Mouse (Mus musculus): ENCODE data around the gene Rnf144a.

Gene Rnf144a

DNA sequence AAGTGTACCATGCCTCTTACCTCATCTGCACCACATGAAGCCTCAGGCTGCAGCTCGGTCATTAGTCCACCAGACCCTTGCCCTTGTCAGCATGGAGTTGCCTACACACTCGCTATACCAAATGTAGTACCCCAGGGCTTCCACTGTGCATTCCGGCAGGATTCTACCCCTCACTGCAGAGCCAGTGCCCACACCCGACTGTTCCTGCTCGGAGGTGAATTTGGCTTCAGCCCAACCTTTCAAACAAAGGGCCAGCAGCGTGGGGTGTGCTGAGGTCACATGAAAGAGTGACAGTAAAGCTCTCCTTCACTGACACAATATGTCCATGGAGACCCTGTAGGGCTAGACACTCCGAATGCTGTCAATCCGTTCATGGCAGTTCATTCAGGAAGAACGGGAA is 6.3 kb downstream of the Rnf144a start:
- peak; percentile 45 for DNase-seq

DNA sequence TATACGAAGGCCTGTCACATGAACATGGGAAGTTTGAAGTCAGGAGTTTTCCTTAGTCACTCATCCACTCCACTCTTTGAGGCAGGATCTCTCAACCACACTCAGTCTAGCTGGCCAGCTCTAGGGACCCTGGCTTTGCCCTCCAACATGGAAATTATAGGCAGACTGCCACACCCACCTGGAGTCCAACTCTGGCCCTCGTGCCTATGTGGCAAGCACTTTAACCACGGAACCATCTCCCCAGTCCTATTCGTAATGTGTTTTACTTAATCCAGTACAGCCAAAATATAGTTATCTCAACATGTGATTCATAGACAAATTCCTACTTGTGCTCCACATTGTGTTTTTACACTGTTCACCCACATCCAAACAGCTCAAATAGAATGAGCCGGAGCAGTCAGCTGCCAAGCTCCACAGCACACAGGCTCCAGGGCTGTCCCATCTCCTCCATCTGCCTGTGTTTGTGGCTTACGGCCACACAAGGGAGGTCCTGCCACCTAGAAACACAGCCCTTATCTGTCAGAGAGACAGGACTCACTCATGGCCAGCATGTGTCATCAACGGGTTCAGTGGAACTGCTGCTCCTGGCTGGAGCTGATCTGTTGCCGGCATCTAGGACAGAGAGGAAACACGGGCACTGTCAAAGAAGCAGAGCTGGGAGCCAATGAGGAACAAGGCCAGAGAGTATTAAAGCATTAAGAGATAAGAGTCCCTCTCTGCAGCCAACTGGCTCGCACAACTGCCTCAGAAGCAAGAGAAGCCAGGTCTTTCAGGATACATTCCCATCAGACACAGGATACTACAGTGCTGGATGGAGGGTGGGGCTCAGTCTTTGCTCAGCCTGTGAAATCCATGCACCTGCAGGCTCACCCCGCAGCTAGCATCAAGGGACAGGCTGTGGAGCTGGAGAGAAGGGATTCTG is 10.0 kb downstream of the Rnf144a start:
- DNase-seq = peak; percentile 60

DNA sequence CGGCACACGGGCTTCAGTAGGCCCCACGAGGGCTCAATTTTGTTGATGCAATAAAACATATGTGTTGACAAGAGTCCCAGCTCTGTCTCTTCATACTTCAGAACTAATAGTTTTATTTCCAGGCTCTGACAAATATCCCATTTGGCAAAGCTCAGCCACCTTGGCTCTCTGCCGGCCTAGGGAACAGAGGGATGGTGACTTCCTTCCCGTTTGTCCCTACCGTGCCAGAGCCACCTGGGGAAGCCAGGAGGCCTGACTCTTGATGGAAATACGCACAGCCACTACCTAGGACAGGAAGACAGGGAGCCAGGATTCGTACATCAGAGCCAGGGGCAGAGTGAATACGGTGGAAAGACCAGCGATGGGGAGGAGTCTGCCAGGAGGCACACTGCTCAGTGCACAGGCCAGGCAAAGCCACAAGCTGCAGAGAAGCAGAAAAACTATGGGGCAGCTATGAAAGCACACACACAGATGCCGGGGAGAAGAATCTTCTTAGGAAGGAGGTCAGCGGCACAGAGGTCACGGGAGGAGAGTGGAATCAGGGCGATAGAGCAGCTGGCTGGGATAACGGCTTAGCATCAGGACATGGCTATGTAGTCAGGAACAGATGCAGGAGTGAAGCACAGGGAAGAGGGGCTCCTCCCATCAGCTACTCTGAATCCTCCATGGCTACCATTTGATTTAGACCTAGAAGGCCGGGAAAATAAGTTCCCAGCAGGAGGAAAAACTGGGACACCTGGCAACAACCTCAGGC is 11.5 kb downstream of the Rnf144a start:
- peak; percentile 73 for DNase-seq

DNA sequence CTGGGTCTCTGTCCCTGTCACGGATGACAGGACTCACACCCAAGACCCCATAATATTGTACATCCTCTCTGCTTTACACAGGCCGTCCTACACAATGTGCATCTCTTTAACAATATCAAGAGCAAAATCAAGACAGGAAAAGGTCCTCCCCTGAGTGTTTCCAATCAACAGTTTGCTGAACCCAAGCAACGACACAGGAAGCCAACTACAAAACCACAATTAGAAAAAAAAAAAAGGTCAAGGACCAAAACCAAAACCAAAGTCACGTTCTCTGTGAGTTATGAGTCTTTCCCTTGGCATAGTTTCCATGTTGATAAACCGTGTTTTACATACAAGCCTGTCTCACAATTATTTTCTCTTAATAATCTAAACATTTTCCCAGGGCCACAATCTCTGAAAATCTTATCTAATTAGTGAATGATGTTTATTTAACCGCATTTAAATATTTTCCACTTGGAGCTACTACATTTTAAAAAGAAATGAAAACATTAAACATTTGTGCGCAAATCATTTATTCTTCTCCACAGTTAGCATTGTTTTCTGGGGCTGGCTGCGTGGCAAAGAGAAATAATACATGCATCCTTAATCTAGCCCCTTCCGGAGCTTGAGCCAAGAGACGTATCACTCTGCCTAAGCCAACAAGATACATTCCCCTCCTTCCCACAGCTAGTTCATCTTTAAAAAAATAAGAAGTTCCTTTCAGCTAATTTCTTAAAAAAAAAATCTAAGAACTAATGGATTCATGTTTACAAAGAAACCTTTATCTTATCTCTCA is 13.2 kb downstream of the Rnf144a start:
- peak; percentile 49 for DNase-seq

DNA sequence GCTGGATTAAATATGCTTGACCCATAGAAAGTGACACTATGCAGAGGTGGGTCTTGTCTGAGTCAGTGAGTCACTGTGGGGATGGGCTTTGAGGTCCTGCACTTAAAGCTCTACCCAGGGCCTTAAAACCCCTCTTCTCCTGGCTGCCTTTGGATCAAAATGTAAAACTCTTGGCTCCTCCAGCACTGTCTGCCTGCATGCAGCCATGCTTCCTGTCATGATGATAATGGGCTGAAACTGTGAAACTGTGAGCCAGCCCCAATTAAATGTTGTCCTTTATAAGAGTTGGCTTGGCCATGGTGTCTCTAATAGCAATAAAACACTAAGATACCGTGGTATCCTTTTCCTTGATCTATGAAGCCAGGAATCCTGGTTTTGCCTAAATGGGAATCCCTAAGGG is 13.8 kb downstream of the Rnf144a start:
- no peak for DNase-seq

DNA sequence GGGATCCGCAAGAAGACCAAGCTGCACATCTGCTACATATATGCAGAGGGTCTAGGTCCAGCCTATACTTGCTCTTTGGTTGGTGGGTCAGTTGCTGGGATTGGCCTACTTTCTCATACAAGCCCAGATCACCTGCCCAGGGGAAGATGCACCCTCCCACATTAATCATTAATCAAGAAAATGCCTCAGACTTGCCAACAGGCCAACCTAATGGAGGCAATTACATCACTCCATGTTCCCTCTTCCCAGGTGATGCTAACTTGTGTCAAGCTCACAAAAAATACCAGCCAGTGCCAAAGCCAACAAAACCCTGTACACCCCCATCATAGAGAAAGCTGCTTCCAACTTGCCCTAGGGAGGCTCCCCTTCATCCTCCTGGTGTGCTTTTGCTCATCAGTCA is 14.3 kb downstream of the Rnf144a start:
- DNase-seq = no peak

DNA sequence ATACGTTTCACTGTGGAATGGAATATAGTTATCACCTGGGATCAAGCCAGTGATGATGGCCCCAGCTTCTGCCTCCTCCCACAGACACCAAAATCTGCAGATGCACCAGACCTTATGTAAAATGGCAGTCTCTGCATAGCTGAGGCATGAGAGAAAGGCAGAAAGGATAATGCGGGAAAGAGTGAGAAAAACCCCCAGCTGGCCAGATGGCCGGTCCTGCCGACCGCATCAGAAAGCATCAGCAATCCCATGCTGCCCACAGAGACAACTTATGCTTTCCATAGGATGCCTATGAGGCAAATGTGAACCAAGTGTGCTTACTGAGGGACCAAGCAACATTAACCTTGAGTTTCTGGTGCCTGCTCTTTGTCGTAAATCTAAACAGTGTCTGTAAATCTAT is 15.7 kb downstream of the Rnf144a start:
- DNase-seq = no peak

DNA sequence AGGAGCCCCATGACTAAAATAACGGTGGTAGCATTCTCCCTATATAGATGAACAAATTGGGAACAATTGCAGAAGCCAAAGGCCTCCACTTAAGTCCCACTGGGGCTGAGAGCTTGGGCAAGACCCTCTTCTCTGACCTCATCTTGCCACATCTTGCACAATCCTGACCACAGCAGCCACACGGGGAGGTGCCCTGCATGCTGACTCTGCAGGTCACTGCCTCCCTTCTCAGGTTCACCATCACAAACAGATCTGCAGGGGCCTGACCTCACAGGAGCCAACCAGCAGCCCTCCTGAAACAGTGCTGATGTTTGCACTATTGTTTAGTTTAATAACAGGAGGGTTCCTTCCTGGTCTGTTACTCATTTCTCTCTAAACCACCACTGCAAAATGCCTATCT is 16.5 kb downstream of the Rnf144a start:
- peak; percentile 45 for DNase-seq

DNA sequence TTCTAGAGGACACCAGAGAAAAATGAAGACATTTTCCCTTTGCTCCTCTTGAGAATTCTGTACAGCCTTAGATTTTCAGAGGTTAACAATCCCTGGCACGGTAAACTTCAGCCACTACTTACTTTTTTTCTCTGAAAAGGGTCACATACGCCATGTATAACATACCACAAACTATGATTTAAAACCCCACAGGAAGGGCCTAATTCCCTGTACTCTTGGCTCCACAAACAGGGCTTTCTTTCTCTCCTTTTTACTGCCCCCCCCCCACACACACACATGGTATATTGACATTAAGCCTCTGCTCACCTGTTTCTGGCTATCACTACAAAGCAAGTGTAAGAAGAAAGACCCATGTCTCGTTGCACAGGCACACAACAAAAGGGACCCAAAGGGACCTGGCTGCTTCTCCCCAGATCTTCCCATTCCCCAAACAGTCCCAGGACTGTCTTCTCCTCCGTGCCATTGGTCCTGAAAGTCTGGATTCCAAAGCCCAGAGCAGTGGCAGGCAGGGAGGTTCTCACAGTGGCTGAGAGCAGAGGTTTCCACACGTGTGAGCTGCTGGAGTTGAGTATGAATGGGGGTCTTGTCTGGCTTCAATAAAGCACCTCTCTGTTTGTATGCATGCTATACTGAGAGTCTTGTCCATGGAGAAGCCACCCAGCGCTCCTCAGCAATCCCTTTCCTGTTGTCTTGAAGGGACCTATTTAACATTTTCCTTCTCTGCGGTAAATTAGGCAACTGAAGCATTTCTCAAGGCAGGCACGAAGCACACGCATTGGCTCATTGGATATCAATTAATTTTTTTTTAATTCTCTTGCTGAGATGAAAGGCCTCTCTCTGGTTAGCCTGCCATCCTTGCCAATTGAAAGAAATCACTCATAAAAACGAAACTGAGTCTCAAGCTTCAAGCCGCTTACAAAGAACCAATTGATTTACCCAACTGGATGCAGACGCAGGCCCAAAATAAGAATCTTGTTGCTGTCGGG is 20.3 kb downstream of the Rnf144a start:
- no peak for DNase-seq

DNA sequence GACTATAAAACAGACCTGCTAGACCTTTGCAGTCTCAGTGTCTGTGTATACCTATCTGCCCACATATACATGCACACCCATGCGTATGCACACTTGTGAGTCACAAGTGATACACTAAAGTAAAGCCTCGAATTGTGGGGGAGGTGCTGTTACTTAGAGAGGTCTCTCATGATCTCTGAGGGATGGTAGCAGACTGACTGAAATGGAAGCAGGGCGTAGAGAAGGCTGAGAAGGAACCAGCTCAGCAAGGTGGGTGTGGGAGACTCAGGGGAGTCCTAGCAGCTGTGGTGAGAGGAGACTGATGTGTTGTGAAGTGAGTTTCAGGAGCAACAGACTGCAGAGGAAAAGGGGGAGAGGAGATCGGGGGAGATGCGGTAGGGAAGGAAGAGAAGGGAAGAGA is 21.8 kb downstream of the Rnf144a start:
- DNase-seq = no peak

DNA sequence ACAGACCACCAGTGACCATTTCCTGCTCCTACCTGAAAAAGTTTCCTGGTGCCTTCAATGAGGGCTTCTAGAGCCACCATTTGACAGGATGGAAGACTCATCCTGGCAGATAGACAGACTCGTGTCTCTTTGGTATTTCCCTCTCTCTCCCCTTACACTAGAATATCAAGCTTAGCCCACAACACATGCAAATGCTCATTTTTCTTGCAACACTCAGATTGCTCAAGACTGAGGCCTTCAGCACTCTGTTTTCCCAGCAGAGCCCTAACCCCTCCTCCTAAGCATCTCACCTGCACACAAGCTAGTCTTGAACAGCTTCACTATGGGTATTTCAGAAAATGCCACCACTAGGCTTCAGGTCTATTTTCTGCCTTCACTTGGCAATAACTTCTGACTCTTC is 23.9 kb downstream of the Rnf144a start:
- no peak for DNase-seq

DNA sequence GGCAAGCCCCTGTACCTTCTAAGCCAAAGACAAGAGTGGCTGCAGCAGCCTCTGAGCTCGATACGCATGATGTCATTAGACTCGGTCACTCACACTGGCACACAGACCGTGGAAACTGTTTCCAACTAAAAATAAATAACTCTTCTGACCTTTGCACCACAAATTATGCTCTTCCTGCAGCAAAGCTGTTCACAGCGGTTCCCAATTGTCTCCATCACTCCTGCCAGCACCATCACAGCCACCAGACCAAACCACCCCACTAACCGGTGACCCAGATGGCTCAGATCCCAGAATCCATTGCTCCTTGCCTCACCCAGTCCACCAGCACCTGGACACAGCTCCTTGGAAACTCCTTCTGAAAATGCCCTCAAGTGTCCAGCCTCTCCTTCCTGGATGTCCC is 27.5 kb downstream of the Rnf144a start:
- peak; percentile 37 for DNase-seq

DNA sequence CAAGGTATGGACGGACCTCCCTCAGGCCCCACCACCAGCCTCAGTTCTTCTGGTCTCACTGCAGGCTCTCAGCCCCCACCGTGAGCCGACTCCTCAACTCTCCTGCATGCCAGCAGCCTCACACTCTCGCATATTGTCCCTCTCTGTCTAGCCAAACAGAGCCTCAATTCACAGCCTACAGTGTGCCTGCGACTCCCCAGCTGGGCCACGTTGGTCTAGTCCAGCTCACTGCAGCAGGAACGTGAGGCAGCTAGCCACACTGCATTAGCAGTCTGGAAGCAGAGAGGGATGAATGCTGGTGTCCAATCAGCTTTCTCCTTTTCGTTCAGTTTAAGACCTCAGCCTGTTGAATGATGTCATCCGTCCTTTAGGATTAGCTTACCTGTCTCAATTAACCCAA is 28.1 kb downstream of the Rnf144a start:
- no peak for DNase-seq

DNA sequence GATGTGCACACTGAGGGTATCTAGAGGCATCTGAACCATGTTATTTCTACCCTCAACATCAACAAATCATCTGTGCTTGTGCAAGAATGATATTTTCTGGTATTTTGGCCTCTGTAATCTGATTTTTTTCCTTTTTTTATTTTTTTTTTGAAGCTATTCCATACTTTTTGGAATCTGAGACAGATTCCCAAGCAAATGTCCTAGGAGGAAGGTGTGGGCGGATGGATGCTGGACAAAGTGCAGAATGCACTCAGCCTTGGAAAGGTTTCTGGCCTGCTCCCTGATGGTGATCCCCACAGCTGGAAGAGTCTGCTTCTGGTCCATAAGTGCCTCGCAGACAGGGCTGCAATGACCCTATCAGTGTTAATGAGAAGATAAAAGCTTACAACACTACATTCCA is 28.9 kb downstream of the Rnf144a start:
- DNase-seq = no peak

DNA sequence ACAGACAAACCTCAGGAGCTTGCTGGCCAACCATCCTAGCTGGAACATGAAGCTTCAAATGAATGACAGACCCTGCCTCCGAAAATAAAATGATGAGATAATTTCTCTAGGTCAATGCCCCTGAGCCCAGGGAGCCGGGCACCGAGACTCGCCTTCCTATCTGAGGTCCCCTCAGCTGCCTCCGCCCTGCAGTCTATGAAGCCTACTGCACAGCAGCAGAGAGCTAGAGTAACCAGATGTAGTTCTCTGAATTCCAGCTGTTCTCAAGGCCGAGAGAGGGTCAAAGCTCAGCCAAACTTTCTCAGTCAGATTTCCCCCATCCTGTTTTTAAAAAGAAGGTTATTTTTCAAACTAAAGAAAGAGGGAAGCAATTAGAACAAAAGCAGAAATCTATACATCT is 29.3 kb downstream of the Rnf144a start:
- no peak for DNase-seq

DNA sequence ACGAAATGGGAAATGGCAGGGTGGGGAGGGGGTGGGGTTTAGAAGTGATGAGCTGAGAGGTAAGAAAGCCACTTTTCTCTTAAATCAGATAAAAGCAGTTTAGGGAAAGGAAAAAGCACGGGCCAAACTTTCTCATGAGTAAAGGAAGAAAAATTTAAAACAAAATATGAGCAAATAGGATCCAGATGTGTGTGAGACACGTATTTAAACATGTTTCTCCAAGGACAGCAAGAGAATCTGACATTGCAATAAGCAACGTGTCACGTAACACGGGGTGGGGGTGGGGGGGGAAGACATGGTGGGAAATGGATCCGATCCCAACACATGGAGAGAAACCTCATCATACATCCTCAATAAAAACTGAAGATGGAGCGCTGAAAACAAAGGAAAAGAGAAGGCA is 33.3 kb downstream of the Rnf144a start:
- no peak for DNase-seq

DNA sequence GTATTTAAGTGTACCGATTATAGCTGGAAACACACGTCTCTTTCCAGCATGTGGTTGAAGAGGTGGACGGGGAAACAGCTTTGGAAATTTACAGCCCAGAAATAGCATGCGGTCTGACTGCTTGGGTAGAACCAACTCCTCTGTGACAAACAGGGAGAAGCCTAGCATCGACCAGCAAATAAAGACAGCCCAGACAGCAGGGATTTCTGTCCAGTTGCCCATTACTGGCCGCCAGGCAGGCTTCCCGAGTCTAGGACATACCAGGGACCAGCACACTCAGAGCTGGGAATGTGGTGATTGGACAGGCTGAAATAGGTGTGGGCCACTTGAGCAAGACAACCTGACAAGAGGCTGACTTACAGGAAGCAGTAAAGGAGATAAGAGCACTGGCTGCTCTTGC is 35.3 kb downstream of the Rnf144a start:
- DNase-seq = no peak

DNA sequence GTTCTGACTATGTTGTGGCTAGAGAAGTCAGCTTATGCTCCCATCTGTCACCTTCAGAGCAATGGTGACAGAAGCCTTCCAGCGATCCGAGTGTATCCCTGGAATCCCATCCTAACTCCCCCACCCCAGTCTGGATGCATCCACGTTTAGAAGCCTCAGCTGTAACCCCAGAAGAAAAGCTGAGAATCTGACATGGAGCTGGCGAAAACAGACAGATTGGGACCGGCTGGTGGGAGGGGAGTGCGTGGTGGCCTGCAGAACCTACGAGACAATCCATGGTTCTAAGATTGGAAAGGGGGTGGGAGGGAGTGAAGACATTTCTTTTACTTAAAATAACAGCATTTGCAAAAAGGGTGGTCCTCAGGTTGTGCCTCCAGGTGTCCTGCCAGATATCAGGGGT is 37.4 kb downstream of the Rnf144a start:
- DNase-seq = no peak

DNA sequence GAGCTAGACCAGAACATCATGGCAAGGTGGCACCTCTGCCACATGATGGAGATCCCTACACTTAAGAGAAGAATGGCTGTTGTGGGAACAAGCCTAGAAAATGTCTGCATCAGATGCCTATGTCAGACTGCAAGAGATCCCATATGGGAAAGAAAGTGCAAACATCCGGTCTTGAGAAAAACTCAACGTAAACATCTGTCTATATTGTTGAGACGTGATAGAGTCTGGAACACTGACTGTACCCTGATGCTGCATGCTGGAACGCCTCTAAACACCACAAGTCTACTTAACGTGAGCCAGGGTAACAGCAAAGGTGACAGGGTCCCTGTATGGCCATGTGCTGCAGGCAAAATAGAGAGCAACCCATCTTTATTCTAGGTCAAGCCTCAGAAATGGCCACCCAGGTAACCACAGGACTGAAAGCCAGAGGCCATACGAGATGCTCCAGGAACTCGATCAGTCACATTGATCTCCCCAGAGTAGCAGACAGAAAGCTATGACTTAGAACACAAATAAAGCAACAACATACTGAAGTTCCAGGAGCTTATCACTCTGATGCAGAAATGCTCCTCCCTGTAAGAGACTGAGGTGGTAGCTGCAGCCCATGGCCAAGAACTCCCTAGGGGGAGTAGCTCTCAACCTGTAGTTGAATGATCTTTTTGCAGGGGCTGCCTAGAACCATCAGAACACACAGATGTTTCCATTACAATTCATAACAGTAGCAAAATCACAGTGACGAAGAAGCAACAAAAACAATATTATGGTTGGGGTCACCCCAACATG is 38.3 kb downstream of the Rnf144a start:
- no peak for DNase-seq

DNA sequence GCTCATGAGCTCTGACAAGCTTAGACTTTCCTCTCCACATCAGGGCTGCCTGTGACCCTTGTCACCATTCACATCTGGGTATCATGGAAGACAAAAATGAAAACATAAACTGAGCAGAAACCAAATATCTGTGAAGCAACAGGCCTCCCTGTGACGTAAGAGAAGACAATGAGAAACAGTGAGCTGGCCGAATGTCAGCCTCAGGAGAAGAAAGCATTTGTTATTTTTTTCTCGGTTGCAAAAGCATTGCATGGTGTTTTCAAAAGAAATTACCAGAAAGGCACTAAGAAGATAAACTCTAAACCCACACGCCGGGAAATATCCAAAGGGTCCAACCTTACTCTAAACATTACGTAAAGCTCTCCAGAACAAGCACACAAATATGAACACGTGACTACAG is 41.3 kb downstream of the Rnf144a start:
- no peak for DNase-seq

DNA sequence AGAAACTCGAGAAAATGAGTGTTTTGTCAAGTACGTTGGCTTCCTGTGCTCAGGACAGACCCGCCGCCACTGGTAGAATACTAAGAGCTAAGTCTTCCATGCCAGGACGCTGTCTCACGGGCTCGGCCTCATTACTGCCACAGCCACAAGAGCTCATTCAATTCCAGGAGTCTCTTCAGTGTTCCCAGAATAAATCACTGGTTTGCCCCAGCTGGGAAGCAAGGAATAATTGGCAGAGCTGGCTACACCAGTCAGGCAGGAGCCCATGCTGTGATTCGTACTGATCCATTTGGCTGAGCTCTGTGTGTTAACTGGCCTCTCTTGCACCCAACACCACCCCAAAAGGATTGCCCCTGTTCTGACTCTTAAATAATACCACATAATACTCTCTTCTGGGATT is 45.0 kb downstream of the Rnf144a start:
- no peak for DNase-seq
